Mouse (Mus musculus): ENCODE data around the gene Nrtn. TPM values are rescaled to one million over a fixed set of nuclear protein-coding genes. Genes with fewer than 3 reads are reported as not detected.
A peak's percentile ranks its signal among the peaks of the same experiment; 100 is the strongest.

The Nrtn gene
- polyA plus RNA-seq (2014; fragmentation: Nextera tagmentation; extraction: Ambion mirVana), result 1.9 and 2.9 TPM in 2 replicates

- ATAC-seq (ENCODE audit: low read depth), result peak; percentile 15; the same call in 1 of the 2 replicates
- under 1% methylated on average over 44 of the region's 48 CpGs for WGBS
- Histone ChIP-seq H3K27ac (ENCODE audit: low read depth, low read length) (no peak within 1 kb of the TSS), H3K36me3 (ENCODE audit: control insufficient read depth, insufficient read depth, low read length) (no peaks in the 10 kb centered on the region), H3K4me3 (ENCODE audit: low read depth, low read length) (peak within 1 kb of the TSS; percentile 35), H3K4me1 (ENCODE audit: control insufficient read depth, insufficient read depth, low read length) (0 out of 2 replicates have a peak, but pooled peaks cover 11% of the 10 kb centered on the region), H3K9ac (replicated peaks; ENCODE audit: low read depth, low read length) (peak within 1 kb of the TSS; percentile 46; the same call in 1 of the 2 replicates), H3K27me3 (ENCODE audit: control insufficient read depth, insufficient read depth, low read length) (peaks cover 54% of the 10 kb centered on the region), H3K9me3 (ENCODE audit: control insufficient read depth, low read length) (no peaks in the 10 kb centered on the region), H3K4me2 (ENCODE audit: low read depth, low read length) (peak within 1 kb of the TSS; percentile 59)
Measured at GRCm38 (mm10) chr17:56757416-56758123, at the start of gene Nrtn. Nrtn (minus strand) TSS chr17:56757530.

- Histone ChIP-seq H3K9me3 (ENCODE audit: control insufficient read depth, low read length) (no peaks in the 10 kb centered on the region), H3K4me2 (ENCODE audit: low read depth, low read length) (no peak overlapping the region), H3K36me3 (ENCODE audit: control insufficient read depth, insufficient read depth, low read length) (no peaks in the 10 kb centered on the region), H3K9ac (replicated peaks; ENCODE audit: low read depth, low read length) (no peak overlapping the region), H3K27me3 (ENCODE audit: control insufficient read depth, insufficient read depth, low read length) (no peaks in the 10 kb centered on the region), H3K4me1 (ENCODE audit: control insufficient read depth, insufficient read depth, low read length) (peaks cover 9% of the 10 kb centered on the region; the same call in 1 of the 2 replicates), H3K27ac (ENCODE audit: low read depth, low read length) (no peak overlapping the region), H3K4me3 (ENCODE audit: low read depth, low read length) (no peak overlapping the region)
- no peak for ATAC-seq (ENCODE audit: low read depth)
- 95% methylated on average over 1 of the region's 1 CpGs for WGBS
Measured at GRCm38 (mm10) chr17:56805784-56806183, 48.5 kb upstream of the Nrtn start.

GRCm38 (mm10) chr17:56804952-56805351 lies 47.6 kb upstream of the Nrtn start:
- WGBS, result 52% methylated on average over 5 of the region's 5 CpGs
- H3K4me3 ChIP-seq (ENCODE audit: low read depth, low read length), result no peak overlapping the region
- H3K4me2 ChIP-seq (ENCODE audit: low read depth, low read length), result no peak overlapping the region
- H3K4me1 ChIP-seq (ENCODE audit: control insufficient read depth, insufficient read depth, low read length), result peaks cover 3% of the 10 kb centered on the region; the same call in 1 of the 2 replicates
- 0 out of 2 replicates have a peak, but pooled peaks have one; percentile 9 for ATAC-seq (ENCODE audit: low read depth)
- no peaks in the 10 kb centered on the region for H3K36me3 ChIP-seq (ENCODE audit: control insufficient read depth, insufficient read depth, low read length)
- no peak overlapping the region for H3K9ac ChIP-seq (replicated peaks; ENCODE audit: low read depth, low read length)
- H3K9me3 ChIP-seq (ENCODE audit: control insufficient read depth, low read length), result no peaks in the 10 kb centered on the region
- peak overlapping the region; percentile 28; the same call in 1 of the 2 replicates for H3K27ac ChIP-seq (ENCODE audit: low read depth, low read length)
- H3K27me3 ChIP-seq (ENCODE audit: control insufficient read depth, insufficient read depth, low read length), result no peaks in the 10 kb centered on the region

- H3K9me3 ChIP-seq (ENCODE audit: control insufficient read depth, low read length), result no peaks in the 10 kb centered on the region
- no peak overlapping the region for H3K9ac ChIP-seq (replicated peaks; ENCODE audit: low read depth, low read length)
- H3K4me1 ChIP-seq (ENCODE audit: control insufficient read depth, insufficient read depth, low read length), result no peaks in the 10 kb centered on the region
- H3K4me2 ChIP-seq (ENCODE audit: low read depth, low read length), result no peak overlapping the region
- no peaks in the 10 kb centered on the region for H3K36me3 ChIP-seq (ENCODE audit: control insufficient read depth, insufficient read depth, low read length)
- no peaks in the 10 kb centered on the region for H3K27me3 ChIP-seq (ENCODE audit: control insufficient read depth, insufficient read depth, low read length)
- H3K27ac ChIP-seq (ENCODE audit: low read depth, low read length), result no peak overlapping the region
- H3K4me3 ChIP-seq (ENCODE audit: low read depth, low read length), result no peak overlapping the region
- ATAC-seq (ENCODE audit: low read depth), result no peak
- WGBS, result 80% methylated on average over 8 of the region's 8 CpGs
Measured at GRCm38 (mm10) chr17:56802065-56802464, 44.7 kb upstream of the Nrtn start.

GRCm38 (mm10) chr17:56799276-56799675 lies 41.9 kb upstream of the Nrtn start:
- WGBS, result 84% methylated on average over 3 of the region's 3 CpGs
- H3K4me1 ChIP-seq (ENCODE audit: control insufficient read depth, insufficient read depth, low read length), result no peaks in the 10 kb centered on the region
- no peak for ATAC-seq (ENCODE audit: low read depth)
- no peak overlapping the region for H3K9ac ChIP-seq (replicated peaks; ENCODE audit: low read depth, low read length)
- no peak overlapping the region for H3K4me2 ChIP-seq (ENCODE audit: low read depth, low read length)
- no peak overlapping the region for H3K27ac ChIP-seq (ENCODE audit: low read depth, low read length)
- no peaks in the 10 kb centered on the region for H3K36me3 ChIP-seq (ENCODE audit: control insufficient read depth, insufficient read depth, low read length)
- H3K4me3 ChIP-seq (ENCODE audit: low read depth, low read length), result no peak overlapping the region
- no peaks in the 10 kb centered on the region for H3K9me3 ChIP-seq (ENCODE audit: control insufficient read depth, low read length)
- H3K27me3 ChIP-seq (ENCODE audit: control insufficient read depth, insufficient read depth, low read length), result no peaks in the 10 kb centered on the region

GRCm38 (mm10) chr17:56793614-56794319 lies 36.4 kb upstream of the Nrtn start:
- Histone ChIP-seq H3K9me3 (ENCODE audit: control insufficient read depth, low read length) (no peaks in the 10 kb centered on the region), H3K4me1 (ENCODE audit: control insufficient read depth, insufficient read depth, low read length) (no peaks in the 10 kb centered on the region), H3K4me3 (ENCODE audit: low read depth, low read length) (no peak overlapping the region), H3K36me3 (ENCODE audit: control insufficient read depth, insufficient read depth, low read length) (no peaks in the 10 kb centered on the region), H3K27me3 (ENCODE audit: control insufficient read depth, insufficient read depth, low read length) (no peaks in the 10 kb centered on the region), H3K4me2 (ENCODE audit: low read depth, low read length) (no peak overlapping the region), H3K9ac (replicated peaks; ENCODE audit: low read depth, low read length) (no peak overlapping the region), H3K27ac (ENCODE audit: low read depth, low read length) (no peak overlapping the region)
- ATAC-seq (ENCODE audit: low read depth), result no peak
- 66% methylated on average over 6 of the region's 6 CpGs for WGBS

GRCm38 (mm10) chr17:56792588-56792987 lies 35.3 kb upstream of the Nrtn start:
- H3K4me1 ChIP-seq (ENCODE audit: control insufficient read depth, insufficient read depth, low read length), result no peaks in the 10 kb centered on the region
- no peak overlapping the region for H3K27ac ChIP-seq (ENCODE audit: low read depth, low read length)
- 83% methylated on average over 3 of the region's 3 CpGs for WGBS
- no peak overlapping the region for H3K4me2 ChIP-seq (ENCODE audit: low read depth, low read length)
- no peak for ATAC-seq (ENCODE audit: low read depth)
- no peaks in the 10 kb centered on the region for H3K27me3 ChIP-seq (ENCODE audit: control insufficient read depth, insufficient read depth, low read length)
- H3K4me3 ChIP-seq (ENCODE audit: low read depth, low read length), result no peak overlapping the region
- H3K9me3 ChIP-seq (ENCODE audit: control insufficient read depth, low read length), result no peaks in the 10 kb centered on the region
- no peak overlapping the region for H3K9ac ChIP-seq (replicated peaks; ENCODE audit: low read depth, low read length)
- H3K36me3 ChIP-seq (ENCODE audit: control insufficient read depth, insufficient read depth, low read length), result no peaks in the 10 kb centered on the region

- Histone ChIP-seq H3K9ac (replicated peaks; ENCODE audit: low read depth, low read length) (no peak overlapping the region), H3K27ac (ENCODE audit: low read depth, low read length) (no peak overlapping the region), H3K9me3 (ENCODE audit: control insufficient read depth, low read length) (no peaks in the 10 kb centered on the region), H3K4me3 (ENCODE audit: low read depth, low read length) (no peak overlapping the region), H3K27me3 (ENCODE audit: control insufficient read depth, insufficient read depth, low read length) (no peaks in the 10 kb centered on the region), H3K4me1 (ENCODE audit: control insufficient read depth, insufficient read depth, low read length) (no peaks in the 10 kb centered on the region), H3K36me3 (ENCODE audit: control insufficient read depth, insufficient read depth, low read length) (no peaks in the 10 kb centered on the region), H3K4me2 (ENCODE audit: low read depth, low read length) (no peak overlapping the region)
- no peak for ATAC-seq (ENCODE audit: low read depth)
- 94% methylated on average over 6 of the region's 6 CpGs for WGBS
Measured at GRCm38 (mm10) chr17:56789286-56789685, 32.0 kb upstream of the Nrtn start.

- Histone ChIP-seq H3K9me3 (ENCODE audit: control insufficient read depth, low read length) (no peaks in the 10 kb centered on the region), H3K4me1 (ENCODE audit: control insufficient read depth, insufficient read depth, low read length) (no peaks in the 10 kb centered on the region), H3K36me3 (ENCODE audit: control insufficient read depth, insufficient read depth, low read length) (no peaks in the 10 kb centered on the region), H3K27ac (ENCODE audit: low read depth, low read length) (no peak overlapping the region), H3K4me2 (ENCODE audit: low read depth, low read length) (no peak overlapping the region), H3K27me3 (ENCODE audit: control insufficient read depth, insufficient read depth, low read length) (no peaks in the 10 kb centered on the region), H3K4me3 (ENCODE audit: low read depth, low read length) (no peak overlapping the region), H3K9ac (replicated peaks; ENCODE audit: low read depth, low read length) (no peak overlapping the region)
- no peak for ATAC-seq (ENCODE audit: low read depth)
- WGBS, result 77% methylated on average over 3 of the region's 3 CpGs
Measured at GRCm38 (mm10) chr17:56788886-56789285, 31.6 kb upstream of the Nrtn start.

All from neural tube, embryonic 14.5 days (tissue).